Mouse (Mus musculus) testis, postnatal 14 days (tissue): Measurements from ENCODE around the gene Tmem42.

Experiments
- DNase-seq: peaks from one replicate; pipeline ENCODE4 v3.0.0; 2021; ENCODE audit warnings: low spot score

The Tmem42 gene

GRCm38 (mm10) chr9:123020995-123021631 lies at the start of gene Tmem42:
Tmem42 (plus strand) TSS chr9:123021326.
- peak; percentile 85 for DNase-seq

GRCm38 (mm10) chr9:122998406-122999192 lies 22.5 kb upstream of the Tmem42 start:
- no peak for DNase-seq

DNA sequence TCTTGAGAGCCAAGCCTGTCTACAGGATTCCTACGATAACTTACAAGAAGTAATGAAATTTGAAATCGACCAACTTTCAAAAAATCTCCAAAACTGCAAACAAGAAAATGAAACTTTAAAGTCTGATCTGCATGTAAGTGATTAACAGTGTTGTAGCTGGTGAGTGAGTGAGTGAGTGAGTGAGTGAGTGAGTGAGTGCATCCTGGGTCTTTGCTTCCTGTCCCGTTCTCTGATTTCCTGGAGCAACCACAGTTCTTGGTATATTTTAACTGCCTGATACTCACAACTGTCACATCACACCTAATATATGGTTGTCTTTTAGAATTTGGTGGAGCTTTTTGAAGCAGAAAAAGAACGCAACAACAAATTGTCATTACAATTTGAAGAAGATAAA lies 21.9 kb upstream of the Tmem42 start:
- DNase-seq: no peak

GRCm38 (mm10) chr9:123004718-123005117 lies 16.4 kb upstream of the Tmem42 start:
- no peak for DNase-seq

DNA sequence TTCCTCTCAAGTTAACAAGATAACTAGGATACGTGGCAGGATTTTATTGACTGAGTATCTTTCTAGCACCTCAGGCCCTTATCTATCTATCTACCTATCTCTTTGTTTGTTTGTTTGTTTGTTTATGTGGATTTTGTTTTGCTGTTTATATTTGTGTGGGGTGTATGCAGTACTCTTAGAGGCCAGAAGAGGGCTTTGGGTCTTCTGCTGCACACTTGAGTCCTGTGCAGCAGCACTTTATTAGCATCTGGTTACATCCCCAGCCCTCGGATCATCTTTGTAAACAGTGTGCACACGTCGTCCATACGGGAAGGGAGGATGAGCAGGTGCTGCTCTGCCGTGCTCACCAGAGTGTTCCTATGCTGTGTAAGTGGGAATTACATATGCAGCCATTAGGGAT lies 15.1 kb upstream of the Tmem42 start:
- DNase-seq: no peak

DNA sequence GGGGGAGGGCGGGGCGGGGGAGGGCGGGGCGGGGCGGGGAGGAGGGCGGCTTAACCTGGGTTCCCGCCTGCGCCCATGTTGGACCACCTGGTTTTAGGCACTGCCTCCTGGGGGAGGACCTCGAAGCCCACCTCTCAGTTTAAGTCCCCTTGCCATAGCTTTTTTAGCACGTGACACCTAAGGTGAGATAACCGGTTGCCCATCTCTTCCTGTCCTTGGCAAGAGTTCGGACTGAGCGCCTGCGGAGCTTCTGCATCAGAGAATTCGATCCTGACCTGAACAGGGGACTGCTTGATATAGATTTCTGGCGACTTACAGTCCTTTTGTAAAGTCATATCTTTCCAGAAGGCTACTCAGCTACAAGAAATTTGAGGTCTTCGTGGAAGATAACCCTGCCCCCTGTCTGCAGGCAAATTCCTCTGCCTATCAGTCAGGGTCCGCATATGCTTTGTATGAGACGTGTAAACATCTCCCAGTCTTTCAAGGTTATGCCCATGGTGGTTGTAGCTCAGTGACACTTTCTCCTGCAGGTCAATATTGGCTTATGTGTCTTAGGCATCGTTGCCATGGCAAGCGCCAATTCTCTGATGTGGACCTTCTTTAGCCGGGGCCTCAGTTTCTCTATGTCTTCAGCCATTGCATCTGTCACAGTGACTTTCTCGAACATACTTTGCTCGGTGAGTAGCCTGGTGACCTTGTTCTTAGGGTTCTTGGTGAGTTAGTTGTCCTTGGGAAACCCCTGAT lies 682 bp downstream of the Tmem42 start:
- no peak for DNase-seq

DNA sequence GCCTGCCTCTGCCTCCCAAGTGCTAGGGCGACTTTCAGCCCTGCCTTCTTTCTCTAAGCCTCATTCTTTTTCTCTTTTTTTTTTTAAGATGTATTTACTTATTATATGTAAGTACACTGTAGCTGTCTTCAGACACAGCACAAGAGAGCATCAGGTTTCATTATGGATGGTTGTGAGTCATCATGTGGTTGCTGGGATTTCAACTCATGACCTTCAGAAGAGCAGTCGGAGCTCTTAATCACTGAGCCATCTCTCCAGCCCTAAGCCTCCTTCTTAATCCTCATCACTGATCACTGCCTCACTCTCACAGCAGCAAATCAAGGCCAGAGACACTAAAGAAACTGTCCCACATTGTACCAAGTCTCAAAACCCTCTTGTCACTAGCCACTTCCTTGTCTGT lies 3.1 kb downstream of the Tmem42 start:
- no peak for DNase-seq

DNA sequence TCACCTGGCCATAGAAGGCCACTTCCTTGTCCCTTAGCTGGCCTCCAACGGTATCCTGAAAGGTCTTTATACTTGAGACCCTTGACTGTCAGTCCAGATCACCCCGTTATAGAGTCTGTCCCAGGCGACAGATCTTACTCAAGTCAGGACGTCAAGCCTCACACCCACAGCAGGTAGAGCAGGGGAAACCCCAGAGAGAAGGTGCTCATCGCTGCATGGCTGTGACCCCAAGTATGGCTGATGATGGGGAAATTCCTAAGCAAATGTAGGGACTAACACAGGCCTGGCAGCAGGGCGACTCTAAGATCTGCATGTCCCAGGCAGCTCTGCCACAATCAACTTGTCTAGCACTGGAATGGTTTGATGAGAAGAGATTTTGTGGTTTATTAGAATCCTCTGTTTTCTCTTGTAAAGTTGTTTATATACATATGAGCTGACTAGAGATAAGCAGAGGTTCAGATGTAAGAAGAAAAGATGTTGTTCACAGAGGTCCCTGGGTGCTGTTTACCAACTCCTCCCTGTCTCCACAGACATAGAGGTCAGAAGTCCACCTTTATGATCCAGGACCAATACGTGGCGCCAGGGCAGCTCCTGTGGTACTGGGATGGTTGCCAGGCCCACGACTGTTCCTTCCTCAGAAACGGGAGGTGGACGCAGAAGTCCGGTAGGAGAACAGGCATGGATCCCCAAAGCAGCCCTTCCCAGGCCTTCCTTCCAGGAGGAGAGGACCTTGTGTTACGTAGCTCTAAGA lies 10.5 kb downstream of the Tmem42 start:
- no peak for DNase-seq

- DNase-seq: no peak
Measured at GRCm38 (mm10) chr9:123034426-123034825, 13.3 kb downstream of the Tmem42 start, which contains the start of gene Tgm4. Tgm4 (plus strand) TSS chr9:123034726.

GRCm38 (mm10) chr9:123047665-123048064 lies 26.5 kb downstream of the Tmem42 start:
- DNase-seq: no peak

- DNase-seq: no peak
Measured at GRCm38 (mm10) chr9:123058724-123059292, 37.7 kb downstream of the Tmem42 start.

- no peak for DNase-seq
Measured at GRCm38 (mm10) chr9:123060172-123060571, 39.0 kb downstream of the Tmem42 start.
